Mouse (Mus musculus) 3134 (cell line): ENCODE measurements around the gene Vmn1r45.
A peak's percentile ranks its signal among the peaks of the same experiment; 100 is the strongest.
"Not testable (repeated sequence)": the region's sequence is repeated elsewhere in the genome, so short reads cannot be mapped to it uniquely, and the experiment has no call there.

ENCODE experiments used
- DNase-seq: peaks from one replicate; pipeline ENCODE4 v3.0.0-alpha.2; 2011; ENCODE audit warnings: low spot score; ENCODE audit not compliant: insufficient read length; ENCODE audit errors: extremely low read depth

Vmn1r45 gene

GRCm38 (mm10) chr6:89940498-89940897 is at the start of gene Vmn1r45:
TSS of gene Vmn1r45 (minus strand) at chr6:89940598.
- DNase-seq: not testable (repeated sequence)

GRCm38 (mm10) chr6:89985989-89986388 is 45.6 kb upstream of the Vmn1r45 start:
- DNase-seq: no peak

GRCm38 (mm10) chr6:89969013-89969412 is 28.6 kb upstream of the Vmn1r45 start, which contains the start of gene Vmn1r46:
TSS of gene Vmn1r46 (plus strand) at chr6:89969313.
- no peak for DNase-seq

- no peak for DNase-seq
Measured at GRCm38 (mm10) chr6:89966341-89966740, 25.9 kb upstream of the Vmn1r45 start.

GRCm38 (mm10) chr6:89953556-89953955 is 13.2 kb upstream of the Vmn1r45 start:
- peak; percentile 3 for DNase-seq

GRCm38 (mm10) chr6:89940926-89941325 is 528 bp upstream of the Vmn1r45 start:
- no peak for DNase-seq

GRCm38 (mm10) chr6:89883812-89884211 is 56.6 kb downstream of the Vmn1r45 start:
- no peak for DNase-seq

- no peak for DNase-seq
Measured at GRCm38 (mm10) chr6:89883360-89883759, 57.0 kb downstream of the Vmn1r45 start, which contains the start of gene Vmn1r44. TSS of gene Vmn1r44 (plus strand) at chr6:89883660.
